ENCODE assay signal across 19 mouse cellular contexts in genomic region chr2:152108702-152109101, GRCm38 (mm10). TPM values are rescaled to one million over a fixed set of nuclear protein-coding genes. Genes with fewer than 3 reads are reported as not detected.
"Had no signal": no experiment of that assay in that cellular context is flagged by ENCODE, and none has a peak within 500 bp of the region (broad histone marks: within the 10 kb centered on the region; RNA-seq: fewer than 3 reads in every experiment).

No protein-coding gene starts in this region.

- H3K9ac ChIP-seq: limb, embryonic 15.5 days; liver, embryonic 12.5 days; lung, embryonic 14.5 days; midbrain, embryonic 12.5 days; neural tube, embryonic 12.5 days; stomach, embryonic 15.5 days had no signal

- DNase-seq: kidney, adult 9 months; kidney, postnatal 36 days; layer of hippocampus, adult 9-11 months; layer of hippocampus, postnatal 36 days; lung, embryonic 14.5 days; lung, postnatal 10 days; lung, postnatal 4 days; right cerebral cortex, postnatal 4 days; thymus, postnatal 4 days had no signal

- H3K36me3 ChIP-seq: limb, embryonic 15.5 days; midbrain, embryonic 12.5 days; stomach, embryonic 15.5 days had no signal

- H3K4me2 ChIP-seq: limb, embryonic 15.5 days; liver, embryonic 12.5 days; lung, embryonic 14.5 days; midbrain, embryonic 12.5 days; neural tube, embryonic 12.5 days; stomach, embryonic 15.5 days had no signal

- ATAC-seq: liver, embryonic 12.5 days had no signal

- H3K4me3 ChIP-seq: limb, embryonic 15.5 days; liver, embryonic 12.5 days; midbrain, embryonic 12.5 days; neural tube, embryonic 12.5 days; stomach, embryonic 15.5 days had no signal

- H3K27ac ChIP-seq: kidney, postnatal 0 days; limb, embryonic 15.5 days; liver, embryonic 12.5 days; midbrain, embryonic 12.5 days; neural tube, embryonic 12.5 days; stomach, embryonic 15.5 days had no signal

- H3K27me3 ChIP-seq: limb, embryonic 15.5 days; neural tube, embryonic 12.5 days; stomach, embryonic 15.5 days had no signal

- H3K9me3 ChIP-seq: limb, embryonic 15.5 days; liver, embryonic 12.5 days; midbrain, embryonic 12.5 days; neural tube, embryonic 12.5 days; stomach, embryonic 15.5 days had no signal

RNA-seq across cellular contexts. Expression of gene Scrt2, which starts 27.4 kb away (rescaled TPM):
- total RNA-seq: megakaryocyte-erythroid progenitor cell, adult 5-6 weeks; neutrophil, adult 5-6 weeks had no signal
- polyA plus RNA-seq: kidney, postnatal 0 days; limb, embryonic 15.5 days; liver, embryonic 12.5 days; liver, embryonic 16.5 days; lung, embryonic 14.5 days; spleen, adult 2 months had no signal

RNA-seq across cellular contexts. Expression of gene Tcf15, which starts 34.7 kb away (rescaled TPM):
- total RNA-seq: neutrophil, adult 5-6 weeks had no signal
